Mouse (Mus musculus) hindbrain, embryonic 16.5 days (tissue): ENCODE results near the gene Csrnp2. TPM values are rescaled to one million over a fixed set of nuclear protein-coding genes. Genes with fewer than 3 reads are reported as not detected.
A peak's percentile ranks its signal among the peaks of the same experiment; 100 is the strongest.

Experiments
- ATAC-seq: fragments of 200-750 bp; cut with Nextera tagmentation; 2 replicates; pipeline ENCODE4 v1.8.0; 2017; ENCODE audit warnings: moderate TSS enrichment, moderate library complexity
- H3K27ac ChIP-seq: fragments of 300-500 bp; sonication (generic); 2 replicates; pipeline ENCODE4 v1.5.1; 2014; ENCODE audit warnings: low read depth, mild to moderate bottlenecking, control low read depth, low read length, moderate library complexity
- H3K27me3 ChIP-seq: fragments of 300-500 bp; sonication (generic); replicated peaks from 2 replicates; pipeline ENCODE4 v1.6.1; 2014; ENCODE audit warnings: low read length; ENCODE audit not compliant: control insufficient read depth, insufficient read depth
- H3K36me3 ChIP-seq: fragments of 300-500 bp; sonication (generic); 2 replicates; pipeline ENCODE4 v1.6.1; 2014; ENCODE audit warnings: mild to moderate bottlenecking, low read length, moderate library complexity, mixed read lengths; ENCODE audit not compliant: control insufficient read depth, insufficient read depth
- H3K4me1 ChIP-seq: fragments of 300-500 bp; sonication (generic); 2 replicates; pipeline ENCODE4 v1.6.1; 2014; ENCODE audit warnings: low read depth, low read length; ENCODE audit not compliant: control insufficient read depth, insufficient read depth
- H3K4me2 ChIP-seq: fragments of 300-500 bp; sonication (generic); 2 replicates; pipeline ENCODE4 v1.6.1; 2014; ENCODE audit warnings: mild to moderate bottlenecking, low read length, control low read depth, moderate library complexity
- H3K4me3 ChIP-seq: fragments of 300-500 bp; sonication (generic); 2 replicates; pipeline ENCODE4 v1.5.1; 2014; ENCODE audit warnings: mild to moderate bottlenecking, low read length, control low read depth, moderate library complexity
- H3K9ac ChIP-seq: fragments of 300-500 bp; sonication (generic); 2 replicates; pipeline ENCODE4 v1.6.1; 2014; ENCODE audit warnings: low read depth, mild to moderate bottlenecking, control low read depth, low read length, moderate library complexity
- H3K9me3 ChIP-seq: fragments of 300-500 bp; sonication (generic); 2 replicates; pipeline ENCODE4 v1.6.1; 2014; ENCODE audit warnings: mild to moderate bottlenecking, low read length, moderate library complexity; ENCODE audit not compliant: control insufficient read depth
- WGBS: fragments of 180-500 bp; shearing (Covaris S2); extraction: QIAGEN DNeasy Blood & Tissue Kit; methylation state at CpG from one replicate; pipeline ENCODE4 v1.1.7; 2014; 5-methylcytosine and 5-hydroxymethylcytosine counted together
- polyA plus RNA-seq: library from polyadenylated mRNA; unstranded; fragments of >200 nt; fragmentation: Nextera tagmentation; extraction: Ambion mirVana; gene quantifications from 2 replicates; pipeline ENCODE4 v1.2.1, GENCODE M21; 2015

Csrnp2 gene
- polyA plus RNA-seq, 1 experiment from 2014 or later: 36.3 TPM

- 72% methylated on average over 4 of the region's 4 CpGs for WGBS
- Histone ChIP-seq H3K27me3 (no peaks in the 10 kb centered on the region), H3K9ac (no peak overlapping the region), H3K27ac (no peak overlapping the region), H3K4me2 (no peak overlapping the region), H3K4me3 (no peak overlapping the region), H3K4me1 (no peaks in the 10 kb centered on the region), H3K9me3 (no peaks in the 10 kb centered on the region), H3K36me3 (no peaks in the 10 kb centered on the region)
- ATAC-seq: no peak
Measured at GRCm38 (mm10) chr15:100433234-100433633, 62.1 kb downstream of the Csrnp2 start.

GRCm38 (mm10) chr15:100429959-100430565, 65.2 kb downstream of the Csrnp2 start:
- 69% methylated on average over 11 of the region's 11 CpGs for WGBS
- ATAC-seq: peak; percentile 71
- no peak overlapping the region for H3K27ac ChIP-seq

More at GRCm38 (mm10) chr15:100429959-100430565, 65.2 kb downstream of the Csrnp2 start:
- Histone ChIP-seq H3K4me2 (no peak overlapping the region), H3K9me3 (no peaks in the 10 kb centered on the region), H3K36me3 (no peaks in the 10 kb centered on the region), H3K27me3 (peaks cover 5% of the 10 kb centered on the region; the same call in 1 of the 2 replicates), H3K4me3 (no peak overlapping the region), H3K9ac (no peak overlapping the region), H3K4me1 (no peaks in the 10 kb centered on the region)

Other genes starting within 250 kb of the Csrnp2 start
- not detected in 2 replicates for gene Tmprss12, start 214.7 kb downstream of the Csrnp2 start, polyA plus RNA-seq
- 3.5 TPM in 2 replicates for gene Mettl7a1, start 191.3 kb downstream of the Csrnp2 start, polyA plus RNA-seq
- 0.09 TPM in 1 of 2 replicates, not detected in the other for gene Mettl7a3, start 160.6 kb downstream of the Csrnp2 start, polyA plus RNA-seq
- not detected in 2 replicates for gene Methig1, start 142.3 kb downstream of the Csrnp2 start, polyA plus RNA-seq
- gene Mettl7a2, start 142.3 kb downstream of the Csrnp2 start, polyA plus RNA-seq: not detected in 2 replicates
- gene Higd1c, start 130.9 kb downstream of the Csrnp2 start, polyA plus RNA-seq: not detected in 2 replicates
- 0.11 and 0.16 TPM in 2 replicates for gene Gm5475, start 73.3 kb downstream of the Csrnp2 start, polyA plus RNA-seq
- gene Slc11a2, start 70.4 kb downstream of the Csrnp2 start, polyA plus RNA-seq: 24.9 and 30.8 TPM in 2 replicates
- gene Letmd1, start 26.5 kb downstream of the Csrnp2 start, polyA plus RNA-seq: 59.3 and 62.0 TPM in 2 replicates
- gene Tfcp2, start 56.5 kb upstream of the Csrnp2 start, polyA plus RNA-seq: 32.4 and 37.4 TPM in 2 replicates
- gene Pou6f1, start 104.5 kb upstream of the Csrnp2 start, polyA plus RNA-seq: 26.4 and 31.2 TPM in 2 replicates
- gene Dazap2, start 119.9 kb upstream of the Csrnp2 start, polyA plus RNA-seq: 123 and 134 TPM in 2 replicates
- 3.6 and 4.1 TPM in 2 replicates for gene Smagp, start 141.5 kb upstream of the Csrnp2 start, polyA plus RNA-seq
- gene Bin2, start 174.1 kb upstream of the Csrnp2 start, polyA plus RNA-seq: 1.6 and 1.9 TPM in 2 replicates
- 1.4 and 2.0 TPM in 2 replicates for gene Cela1, start 192.4 kb upstream of the Csrnp2 start, polyA plus RNA-seq
- gene Galnt6, start 233.9 kb upstream of the Csrnp2 start, polyA plus RNA-seq: 0.17 and 0.30 TPM in 2 replicates